Mouse (Mus musculus) adrenal gland, postnatal 25 days (tissue): ENCODE measurements around the gene Rsc1a1. TPM values are rescaled to one million over a fixed set of nuclear protein-coding genes. Genes with fewer than 3 reads are reported as not detected.

Source experiments
- DNase-seq: peaks from one replicate; pipeline ENCODE4 v3.0.0; 2021; ENCODE audit warnings: mixed read lengths
- total RNA-seq: library from RNA; stranded (reverse); gene quantifications from 2 replicates; pipeline ENCODE4 v1.2.3, GENCODE M21; 2021

Rsc1a1 gene
- total RNA-seq, 1 experiment from 2014 or later = not detected

- no peak for DNase-seq
Measured at GRCm38 (mm10) chr4:141653813-141654212, 31.6 kb downstream of the Rsc1a1 start.

- no peak for DNase-seq
Measured at GRCm38 (mm10) chr4:141653044-141653443, 32.4 kb downstream of the Rsc1a1 start.

- DNase-seq = no peak
Measured at GRCm38 (mm10) chr4:141651944-141652343, 33.5 kb downstream of the Rsc1a1 start.

GRCm38 (mm10) chr4:141651286-141651685 is 34.1 kb downstream of the Rsc1a1 start:
- DNase-seq = no peak

GRCm38 (mm10) chr4:141649244-141649643 is 36.2 kb downstream of the Rsc1a1 start:
- no peak for DNase-seq

GRCm38 (mm10) chr4:141648262-141648661 is 37.1 kb downstream of the Rsc1a1 start:
- DNase-seq = no peak

- no peak for DNase-seq
Measured at GRCm38 (mm10) chr4:141647187-141647586, 38.2 kb downstream of the Rsc1a1 start.

GRCm38 (mm10) chr4:141645988-141646387 is 39.4 kb downstream of the Rsc1a1 start:
- no peak for DNase-seq

GRCm38 (mm10) chr4:141643118-141643855 is 42.1 kb downstream of the Rsc1a1 start:
- peak; percentile 48 for DNase-seq

- no peak for DNase-seq
Measured at GRCm38 (mm10) chr4:141641961-141642811, 43.2 kb downstream of the Rsc1a1 start.

GRCm38 (mm10) chr4:141641353-141641771 is 44.0 kb downstream of the Rsc1a1 start:
- no peak for DNase-seq

GRCm38 (mm10) chr4:141639474-141639873 is 45.9 kb downstream of the Rsc1a1 start:
- no peak for DNase-seq

GRCm38 (mm10) chr4:141636693-141637092 is 48.7 kb downstream of the Rsc1a1 start:
- DNase-seq = no peak

GRCm38 (mm10) chr4:141635991-141636390 is 49.4 kb downstream of the Rsc1a1 start:
- DNase-seq = no peak

Other genes with a start within 250 kb of the Rsc1a1 start
- not detected in 2 replicates for gene Srarp, start 249.5 kb downstream of the Rsc1a1 start, total RNA-seq
- 18.6 and 19.6 TPM in 2 replicates for gene Zbtb17, start 240.9 kb downstream of the Rsc1a1 start, total RNA-seq
- gene Spen, start 147.0 kb downstream of the Rsc1a1 start, total RNA-seq = 70.0 and 79.4 TPM in 2 replicates
- 9.5 and 12.7 TPM in 2 replicates for gene Fblim1, start 79.5 kb downstream of the Rsc1a1 start, total RNA-seq
- 0.64 and 2.0 TPM in 2 replicates for gene Tmem82, start 67.0 kb downstream of the Rsc1a1 start, total RNA-seq
- gene Slc25a34, start 61.8 kb downstream of the Rsc1a1 start, total RNA-seq = 2.7 TPM in 2 replicates
- 54.7 and 61.0 TPM in 2 replicates for gene Plekhm2, start 20.7 kb downstream of the Rsc1a1 start, total RNA-seq
- 62.1 and 70.8 TPM in 2 replicates for gene Ddi2, start 37.8 kb upstream of the Rsc1a1 start, total RNA-seq
- gene Agmat, start 61.1 kb upstream of the Rsc1a1 start, total RNA-seq = 45.1 and 50.4 TPM in 2 replicates
- 25.3 and 32.2 TPM in 2 replicates for gene Dnajc16, start 105.3 kb upstream of the Rsc1a1 start, total RNA-seq
- 21.3 and 32.3 TPM in 2 replicates for gene Casp9, start 108.0 kb upstream of the Rsc1a1 start, total RNA-seq
- gene Cela2a, start 140.6 kb upstream of the Rsc1a1 start, total RNA-seq = 0.52 TPM in 1 of 2 replicates, not detected in the other
- not detected in 2 replicates for gene Ctrc, start 160.8 kb upstream of the Rsc1a1 start, total RNA-seq
- gene Efhd2, start 189.3 kb upstream of the Rsc1a1 start, total RNA-seq = 20.9 and 30.8 TPM in 2 replicates